Mouse (Mus musculus): ENCODE results near the gene Ctnnd2. TPM values are rescaled to one million over a fixed set of nuclear protein-coding genes. Genes with fewer than 3 reads are reported as not detected.

Ctnnd2 gene
- polyA plus RNA-seq, 1 experiment from 2014 or later: 42.4 TPM

DNA sequence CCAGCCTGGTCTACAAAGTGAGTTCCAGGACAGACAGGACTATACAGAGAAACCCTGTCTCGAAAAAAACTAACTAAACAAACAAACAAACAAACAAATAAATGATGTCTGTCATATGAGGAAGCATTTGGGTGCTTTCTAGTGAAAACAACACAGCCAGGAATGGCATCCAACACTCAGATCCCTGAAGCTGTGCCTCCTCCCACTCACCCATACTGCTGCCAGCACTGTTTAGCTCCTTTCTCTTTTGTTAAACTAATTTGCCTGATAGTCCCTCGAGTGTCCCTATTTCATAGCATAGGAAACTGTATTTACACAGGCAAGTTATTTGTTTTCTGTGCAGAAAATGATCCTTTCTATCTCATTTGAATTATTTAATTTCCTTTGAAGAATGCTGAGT is 546.8 kb downstream of the Ctnnd2 start:
- Histone ChIP-seq H3K9me3 (replicated peaks) (no peaks in the 10 kb centered on the region), H3K4me1 (peaks cover 4% of the 10 kb centered on the region; the same call in 1 of the 2 replicates), H3K27me3 (no peaks in the 10 kb centered on the region), H3K9ac (no peak overlapping the region), H3K27ac (no peak overlapping the region), H3K4me2 (replicated peaks) (no peak overlapping the region), H3K36me3 (no peaks in the 10 kb centered on the region), H3K4me3 (no peak overlapping the region)
- WGBS: 58% methylated on average over 2 of the region's 2 CpGs
- no peak for ATAC-seq (ENCODE audit: low FRiP score)

DNA sequence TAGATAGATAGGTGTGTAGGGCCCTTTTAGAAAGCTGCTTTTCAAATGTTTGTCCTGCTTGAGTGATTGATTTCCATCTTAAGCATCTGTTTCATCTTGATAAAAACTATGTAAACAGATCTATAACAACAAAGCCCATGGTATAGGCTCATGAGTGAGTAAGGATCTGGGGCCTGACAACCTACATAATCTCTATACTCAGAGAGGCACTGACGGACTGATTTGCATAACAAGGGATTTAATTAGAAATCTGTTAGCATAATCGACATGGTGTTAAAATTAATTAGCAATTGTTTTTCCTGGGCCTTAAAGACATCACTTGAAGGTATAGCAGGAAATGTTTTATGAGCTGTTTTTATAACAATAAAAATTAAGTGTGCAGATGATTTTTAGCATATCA is 548.7 kb downstream of the Ctnnd2 start:
- 42% methylated on average over 2 of the region's 2 CpGs for WGBS
- Histone ChIP-seq H3K4me1 (peaks cover 4% of the 10 kb centered on the region), H3K36me3 (no peaks in the 10 kb centered on the region), H3K4me2 (replicated peaks) (no peak overlapping the region), H3K27ac (no peak overlapping the region), H3K4me3 (no peak overlapping the region), H3K9ac (no peak overlapping the region), H3K9me3 (replicated peaks) (no peaks in the 10 kb centered on the region), H3K27me3 (no peaks in the 10 kb centered on the region)
- no peak for ATAC-seq (ENCODE audit: low FRiP score)

DNA sequence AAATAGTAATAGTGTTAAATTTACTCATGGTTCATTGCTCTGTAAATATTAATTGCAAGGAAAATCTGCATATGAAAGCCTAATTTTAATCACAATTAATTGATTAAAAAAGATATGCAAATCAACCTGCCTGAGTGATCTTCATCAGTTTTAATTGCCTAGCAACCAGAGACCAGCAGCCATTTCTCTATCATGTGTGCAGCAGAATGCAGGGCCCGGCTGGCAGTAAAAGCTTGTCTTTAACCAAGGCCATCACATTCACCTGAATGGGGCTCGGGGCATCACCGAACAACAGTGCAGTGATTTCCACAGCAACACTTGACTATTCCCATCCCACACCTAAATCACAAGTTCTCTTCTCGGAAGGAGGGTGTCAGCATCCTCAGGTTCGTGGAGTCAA is 553.7 kb downstream of the Ctnnd2 start:
- H3K4me2 ChIP-seq (replicated peaks): no peak overlapping the region
- H3K9ac ChIP-seq: no peak overlapping the region
- ATAC-seq (ENCODE audit: low FRiP score): peak; percentile 71
- H3K36me3 ChIP-seq: no peaks in the 10 kb centered on the region
- no peak overlapping the region for H3K27ac ChIP-seq
- H3K4me3 ChIP-seq: no peak overlapping the region
- 70% methylated on average over 5 of the region's 5 CpGs for WGBS
- no peaks in the 10 kb centered on the region for H3K9me3 ChIP-seq (replicated peaks)
- no peaks in the 10 kb centered on the region for H3K27me3 ChIP-seq
- H3K4me1 ChIP-seq: peaks cover 4% of the 10 kb centered on the region; the same call in 1 of the 2 replicates

DNA sequence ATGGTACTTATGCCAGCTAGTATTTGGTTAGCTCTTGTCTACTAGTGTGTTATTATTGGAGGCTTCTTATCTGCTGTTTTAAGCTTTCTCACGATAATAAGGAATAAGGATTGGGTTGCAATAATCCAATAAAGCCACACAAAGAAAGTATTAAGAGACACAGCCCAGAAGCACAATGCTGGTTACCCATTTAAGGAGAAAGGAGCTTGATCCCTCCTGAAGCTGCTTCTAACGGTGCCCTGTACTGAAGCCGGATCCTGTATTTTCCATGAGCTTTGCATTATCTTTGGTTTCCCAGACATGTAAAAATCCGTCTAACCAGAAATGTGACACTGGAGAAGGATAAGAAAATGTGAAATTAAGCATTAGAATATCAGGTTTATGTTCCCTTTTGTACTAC is 565.8 kb downstream of the Ctnnd2 start:
- ATAC-seq (ENCODE audit: low FRiP score): no peak
- 73% methylated on average over 4 of the region's 4 CpGs for WGBS

DNA sequence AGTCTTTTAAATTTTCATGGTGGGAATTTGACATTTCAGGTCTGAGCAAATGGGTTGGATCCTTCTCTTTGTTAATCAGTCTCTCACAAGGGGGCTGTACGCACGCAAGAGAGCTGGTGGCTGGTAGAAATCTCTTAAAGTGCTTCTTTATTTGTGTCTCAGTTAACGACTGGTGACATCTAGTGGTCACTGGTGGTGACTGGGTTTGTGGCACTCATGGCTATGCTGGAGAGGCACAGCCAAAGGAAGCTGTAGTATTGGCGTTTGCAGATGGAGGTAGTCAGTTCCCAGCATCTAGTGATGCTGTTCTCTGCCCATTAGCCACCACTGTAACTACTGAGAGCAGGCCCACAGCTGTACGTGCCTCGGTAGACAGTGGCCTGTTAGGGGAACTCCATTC is 568.3 kb downstream of the Ctnnd2 start:
- Histone ChIP-seq H3K36me3 (no peaks in the 10 kb centered on the region), H3K9ac (no peak overlapping the region), H3K27me3 (no peaks in the 10 kb centered on the region), H3K27ac (no peak overlapping the region), H3K9me3 (replicated peaks) (no peaks in the 10 kb centered on the region), H3K4me2 (replicated peaks) (no peak overlapping the region), H3K4me3 (no peak overlapping the region), H3K4me1 (no peaks in the 10 kb centered on the region)
- ATAC-seq (ENCODE audit: low FRiP score): peak; percentile 88
- WGBS: 14% methylated on average over 6 of the region's 6 CpGs

More for the DNA sequence above, 565.8 kb downstream of the Ctnnd2 start:
- H3K9me3 ChIP-seq (replicated peaks): no peaks in the 10 kb centered on the region
- no peak overlapping the region for H3K4me3 ChIP-seq
- H3K36me3 ChIP-seq: 0 out of 2 replicates have a peak, but pooled peaks cover 3% of the 10 kb centered on the region
- no peaks in the 10 kb centered on the region for H3K4me1 ChIP-seq
- no peak overlapping the region for H3K4me2 ChIP-seq (replicated peaks)
- H3K27me3 ChIP-seq: no peaks in the 10 kb centered on the region
- H3K9ac ChIP-seq: no peak overlapping the region
- H3K27ac ChIP-seq: no peak overlapping the region

DNA sequence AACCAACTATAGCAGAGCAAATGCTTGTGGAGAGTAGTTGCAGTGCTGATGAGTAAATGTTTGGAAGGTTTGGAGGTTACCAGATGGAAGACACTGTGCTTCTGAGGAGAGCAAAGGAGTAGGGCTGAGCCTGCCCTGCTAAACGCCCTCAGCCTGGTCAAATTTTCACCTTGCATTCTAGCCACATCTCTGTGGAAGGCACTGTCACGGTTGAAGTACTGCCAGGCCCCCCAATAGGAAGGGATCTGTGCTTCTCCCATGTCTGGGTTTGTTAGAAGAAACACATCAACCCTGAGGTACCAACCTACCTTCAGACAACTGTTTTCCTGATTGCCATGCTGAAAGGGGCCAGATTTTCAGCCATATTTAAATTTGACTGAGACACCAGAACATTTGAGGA is 585.6 kb downstream of the Ctnnd2 start:
- no peaks in the 10 kb centered on the region for H3K36me3 ChIP-seq
- no peak overlapping the region for H3K9ac ChIP-seq
- no peak overlapping the region for H3K4me2 ChIP-seq (replicated peaks)
- H3K27me3 ChIP-seq: no peaks in the 10 kb centered on the region
- H3K9me3 ChIP-seq (replicated peaks): no peaks in the 10 kb centered on the region
- H3K4me3 ChIP-seq: no peak overlapping the region
- H3K27ac ChIP-seq: no peak overlapping the region
- H3K4me1 ChIP-seq: peaks cover 8% of the 10 kb centered on the region
- ATAC-seq (ENCODE audit: low FRiP score): no peak
- WGBS: 71% methylated on average over 2 of the region's 2 CpGs

DNA sequence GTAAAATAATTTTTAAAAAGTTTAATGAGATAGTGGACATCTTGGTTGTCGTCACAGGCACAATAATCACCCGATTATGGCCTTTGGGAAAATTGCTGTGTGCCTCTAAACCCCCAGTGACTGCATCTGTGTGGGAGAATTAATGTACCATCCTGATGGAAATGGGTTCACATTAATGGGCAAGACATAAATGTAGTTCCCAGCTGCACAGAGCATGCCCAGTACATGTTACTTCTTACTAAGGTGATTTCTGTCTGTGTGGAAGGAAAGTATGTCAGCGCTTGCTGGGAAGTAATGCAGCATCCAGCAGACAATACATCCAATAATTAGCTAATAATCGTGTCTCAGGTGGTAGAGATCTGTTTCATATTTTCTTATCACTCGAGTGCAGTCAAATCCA is 589.8 kb downstream of the Ctnnd2 start:
- no peak overlapping the region for H3K9ac ChIP-seq
- WGBS: 69% methylated on average over 5 of the region's 5 CpGs
- no peaks in the 10 kb centered on the region for H3K9me3 ChIP-seq (replicated peaks)
- no peak overlapping the region for H3K4me3 ChIP-seq
- H3K27me3 ChIP-seq: no peaks in the 10 kb centered on the region
- H3K27ac ChIP-seq: peak overlapping the region; percentile 35
- peaks cover 8% of the 10 kb centered on the region for H3K4me1 ChIP-seq
- H3K4me2 ChIP-seq (replicated peaks): no peak overlapping the region
- no peak for ATAC-seq (ENCODE audit: low FRiP score)
- no peaks in the 10 kb centered on the region for H3K36me3 ChIP-seq

DNA sequence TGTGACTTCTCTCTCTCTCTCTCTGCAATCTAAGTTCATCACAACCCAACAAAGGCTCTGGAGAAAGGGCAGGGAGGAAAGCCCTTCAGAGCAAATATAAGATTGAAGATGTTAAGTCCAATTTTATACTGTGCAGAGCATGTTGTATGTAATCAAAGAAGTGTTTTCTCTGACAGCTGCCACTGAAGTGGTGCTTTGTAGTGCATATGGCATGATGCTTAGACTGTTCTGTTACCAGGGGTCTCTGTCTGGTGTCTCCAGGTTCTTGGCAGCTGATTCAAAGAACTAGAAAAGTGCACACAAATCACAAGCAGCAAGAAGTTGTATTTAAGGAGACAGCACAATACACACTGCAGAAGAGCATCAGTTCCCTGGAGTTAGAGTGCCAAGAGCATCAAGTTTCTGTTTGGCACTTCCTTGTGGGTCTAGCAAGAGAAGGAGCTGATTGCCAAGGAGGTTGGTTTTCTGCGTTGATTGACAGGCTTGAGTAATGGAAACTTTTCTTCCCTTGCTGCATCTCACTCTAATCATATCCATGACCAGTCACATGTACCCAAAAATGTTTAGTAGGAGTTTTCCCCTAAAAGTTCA is 590.4 kb downstream of the Ctnnd2 start:
- no peaks in the 10 kb centered on the region for H3K36me3 ChIP-seq
- no peak overlapping the region for H3K4me2 ChIP-seq (replicated peaks)
- 93% methylated on average over 1 of the region's 1 CpGs for WGBS
- H3K9ac ChIP-seq: no peak overlapping the region
- peaks cover 8% of the 10 kb centered on the region for H3K4me1 ChIP-seq
- H3K9me3 ChIP-seq (replicated peaks): no peaks in the 10 kb centered on the region
- ATAC-seq (ENCODE audit: low FRiP score): no peak
- peak overlapping the region; percentile 35 for H3K27ac ChIP-seq
- H3K27me3 ChIP-seq: no peaks in the 10 kb centered on the region
- H3K4me3 ChIP-seq: no peak overlapping the region

DNA sequence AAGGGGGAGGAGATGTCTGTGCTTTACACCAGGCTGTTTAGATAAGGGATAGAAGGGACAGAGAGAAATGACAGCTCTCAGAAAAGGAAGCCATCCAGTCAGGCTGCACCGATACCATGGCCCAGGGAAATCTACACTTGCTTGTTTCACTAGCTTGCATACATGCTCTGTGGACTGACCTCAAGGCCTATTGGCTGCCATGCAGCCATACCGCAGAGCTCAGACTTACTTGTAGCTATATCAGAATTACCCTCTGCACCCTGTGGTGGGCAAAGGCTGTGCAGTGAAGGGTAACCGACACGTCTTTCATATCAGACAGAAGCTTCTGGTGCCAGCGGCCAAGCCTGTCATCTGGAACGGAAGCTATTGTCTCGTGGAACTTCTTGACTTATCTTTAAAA is 604.5 kb downstream of the Ctnnd2 start:
- Histone ChIP-seq H3K4me2 (replicated peaks) (no peak overlapping the region), H3K36me3 (no peaks in the 10 kb centered on the region), H3K27me3 (no peaks in the 10 kb centered on the region), H3K9me3 (replicated peaks) (no peaks in the 10 kb centered on the region), H3K9ac (no peak overlapping the region), H3K4me1 (peaks cover 8% of the 10 kb centered on the region), H3K27ac (no peak overlapping the region), H3K4me3 (no peak overlapping the region)
- ATAC-seq (ENCODE audit: low FRiP score): no peak
- 73% methylated on average over 7 of the region's 7 CpGs for WGBS

DNA sequence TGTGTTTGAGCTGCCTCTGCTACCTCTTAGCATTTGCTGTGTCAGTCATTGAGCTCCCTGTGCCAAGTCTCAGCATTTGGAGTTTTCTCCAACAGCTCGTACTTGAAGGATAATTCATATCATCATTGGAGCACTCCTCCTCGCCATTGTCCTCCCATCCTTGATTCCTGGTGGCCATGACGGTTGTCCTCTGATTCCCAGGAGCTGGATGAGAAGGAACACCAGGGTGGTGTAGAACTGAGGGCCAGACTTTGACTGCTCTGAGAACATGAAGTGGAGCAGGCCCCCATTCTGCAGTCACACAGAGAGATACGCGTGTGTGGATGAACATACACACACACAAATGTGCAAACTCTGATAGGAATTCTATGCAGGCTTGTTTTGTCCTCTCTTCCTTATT is 605.4 kb downstream of the Ctnnd2 start:
- Histone ChIP-seq H3K4me2 (replicated peaks) (no peak overlapping the region), H3K36me3 (no peaks in the 10 kb centered on the region), H3K27ac (peak overlapping the region; percentile 18; the same call in 1 of the 2 replicates), H3K4me1 (peaks cover 8% of the 10 kb centered on the region), H3K9ac (no peak overlapping the region), H3K9me3 (replicated peaks) (no peaks in the 10 kb centered on the region), H3K27me3 (no peaks in the 10 kb centered on the region), H3K4me3 (no peak overlapping the region)
- 92% methylated on average over 5 of the region's 5 CpGs for WGBS
- ATAC-seq (ENCODE audit: low FRiP score): no peak

DNA sequence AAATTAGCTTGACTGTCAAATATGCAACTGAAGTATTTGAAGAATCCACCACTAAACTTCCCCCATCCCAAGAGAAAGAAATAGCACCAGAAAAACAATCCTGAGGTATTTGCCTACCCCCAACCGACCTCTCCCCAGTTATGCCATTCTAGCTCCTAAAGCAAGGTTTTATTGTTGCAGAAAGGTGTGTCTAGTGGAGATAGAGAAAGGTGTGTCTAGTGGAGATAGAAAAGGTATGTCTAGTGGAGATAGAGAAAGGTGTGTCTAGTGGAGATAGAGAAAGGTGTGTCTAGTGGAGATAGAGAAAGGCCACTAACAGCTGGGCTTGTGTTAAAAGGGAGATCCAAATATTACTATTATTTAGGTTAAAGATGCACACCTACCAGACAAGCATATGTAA is 607.5 kb downstream of the Ctnnd2 start:
- H3K9ac ChIP-seq: no peak overlapping the region
- peaks cover 8% of the 10 kb centered on the region for H3K4me1 ChIP-seq
- 91% methylated on average over 1 of the region's 1 CpGs for WGBS
- no peak overlapping the region for H3K27ac ChIP-seq
- no peaks in the 10 kb centered on the region for H3K36me3 ChIP-seq
- no peak for ATAC-seq (ENCODE audit: low FRiP score)
- no peak overlapping the region for H3K4me2 ChIP-seq (replicated peaks)
- no peak overlapping the region for H3K4me3 ChIP-seq
- no peaks in the 10 kb centered on the region for H3K27me3 ChIP-seq
- no peaks in the 10 kb centered on the region for H3K9me3 ChIP-seq (replicated peaks)

DNA sequence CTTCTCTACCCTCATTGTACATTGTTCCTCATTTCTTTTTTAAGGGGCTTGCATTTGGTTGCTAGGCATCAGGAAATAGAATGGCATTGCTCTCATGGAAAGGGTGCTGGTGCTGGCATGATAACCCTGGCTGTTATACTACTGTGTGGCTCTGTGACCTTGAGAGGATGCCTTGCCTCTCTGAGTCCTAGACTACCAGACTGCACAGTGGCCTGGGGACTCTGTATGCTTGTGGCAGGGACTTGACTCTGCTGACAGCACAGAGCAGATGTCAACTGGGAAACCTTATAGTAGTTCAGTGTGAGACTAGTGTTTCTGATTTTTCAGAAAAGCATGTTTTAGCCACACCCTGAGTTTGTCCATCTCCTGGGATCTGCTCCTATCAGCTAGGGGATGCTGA is 608.6 kb downstream of the Ctnnd2 start:
- H3K9ac ChIP-seq: no peak overlapping the region
- no peaks in the 10 kb centered on the region for H3K9me3 ChIP-seq (replicated peaks)
- no peak overlapping the region for H3K4me2 ChIP-seq (replicated peaks)
- H3K4me3 ChIP-seq: no peak overlapping the region
- peaks cover 8% of the 10 kb centered on the region for H3K4me1 ChIP-seq
- no peak overlapping the region for H3K27ac ChIP-seq
- no peaks in the 10 kb centered on the region for H3K36me3 ChIP-seq
- ATAC-seq (ENCODE audit: low FRiP score): peak; percentile 72
- no peaks in the 10 kb centered on the region for H3K27me3 ChIP-seq

DNA sequence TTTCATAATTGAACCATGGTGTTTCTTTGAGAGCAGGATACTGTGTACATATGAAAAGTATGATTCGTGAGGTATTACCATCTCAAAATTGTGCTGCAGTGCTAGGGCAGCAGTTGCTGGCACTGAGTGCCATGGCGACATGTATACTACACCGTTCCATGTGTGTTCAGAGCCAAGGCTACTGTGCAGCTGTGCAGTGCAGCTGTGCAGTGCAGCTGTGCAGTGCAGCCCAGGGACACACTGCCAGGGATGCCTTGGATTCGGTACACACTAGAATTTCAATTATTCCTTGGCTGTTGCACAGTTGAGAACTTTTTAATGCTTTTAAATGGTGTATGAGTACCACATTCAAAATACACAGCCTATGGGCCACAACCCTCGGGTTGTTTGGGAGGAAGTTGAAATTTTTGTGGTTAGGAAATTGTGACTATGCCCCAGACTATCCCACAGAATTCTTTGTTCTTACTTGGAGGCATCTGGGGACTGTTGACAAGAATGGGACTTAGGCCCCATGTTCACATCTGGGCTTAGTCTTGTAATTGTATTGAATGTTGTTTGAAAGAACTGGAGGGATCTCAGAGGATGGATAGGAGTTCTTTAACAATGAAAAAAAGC is 613.4 kb downstream of the Ctnnd2 start:
- Histone ChIP-seq H3K27me3 (no peaks in the 10 kb centered on the region), H3K4me1 (peaks cover 8% of the 10 kb centered on the region), H3K4me2 (replicated peaks) (no peak overlapping the region), H3K36me3 (no peaks in the 10 kb centered on the region), H3K9me3 (replicated peaks) (no peaks in the 10 kb centered on the region), H3K9ac (no peak overlapping the region), H3K27ac (no peak overlapping the region), H3K4me3 (no peak overlapping the region)
- ATAC-seq (ENCODE audit: low FRiP score): no peak
- WGBS: 89% methylated on average over 5 of the region's 5 CpGs

All from hindbrain, embryonic 12.5 days (tissue).